Mouse (Mus musculus) left cerebral cortex, postnatal 36 days (tissue): ENCODE results near the gene Psma4. TPM values are rescaled to one million over a fixed set of nuclear protein-coding genes. Genes with fewer than 3 reads are reported as not detected.
"Not testable (repeated sequence)": the region's sequence is repeated elsewhere in the genome, so short reads cannot be mapped to it uniquely, and the experiment has no call there.

ENCODE experiments used
- DNase-seq, 2 experiments: peaks; one replicate each; pipeline ENCODE4 v3.0.0; 2021 to 2022; ENCODE audit warnings: low spot score in 2 of 2, mixed read lengths in 1 of 2
- intact Hi-C: fragments of 180-260 bp; cut with DNase I; formaldehyde crosslinking; loops from one replicate; pipeline ENCODE4 v1.15.1; 2025
- total RNA-seq, 2 experiments: library from RNA; stranded (reverse); gene quantifications; 2 replicates each; pipeline ENCODE4 v1.2.3; 2021

Psma4 gene
- total RNA-seq, result 100 to 1,000 TPM; 115 to 118 TPM

- intact Hi-C loops, result loop anchor here (10.0 kb wide), 1 partner anchor 216 kb away; the partner anchor contains the start of gene Wdr61
- peak; percentile 88 to 91 for DNase-seq
Observed at GRCm38 (mm10) chr9:54950575-54951321, at the start of gene Psma4, which contains the start of gene AY074887. TSS of gene Psma4 (plus strand) at chr9:54950790. TSS of gene AY074887 (minus strand) at chr9:54950998.

DNA sequence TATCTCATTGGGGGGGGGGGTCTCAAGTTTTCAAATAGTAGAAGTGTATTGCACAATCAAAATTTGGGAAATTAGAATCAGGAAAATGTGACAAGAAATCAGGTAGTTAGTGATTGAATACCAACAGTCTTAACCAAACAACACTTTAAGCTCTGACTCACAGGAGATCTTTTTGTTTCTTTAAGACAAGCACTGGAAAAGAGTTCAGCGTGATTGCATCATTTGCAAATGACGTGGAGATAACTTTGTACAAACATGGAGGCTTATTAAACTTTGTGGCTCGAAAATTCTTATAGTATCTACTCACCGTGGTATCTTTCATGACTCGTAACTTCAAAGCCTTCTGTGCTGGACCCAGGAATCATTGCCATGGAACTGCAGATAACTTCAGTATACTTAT, 41.1 kb upstream of the Psma4 start:
- DNase-seq, result no peak
- intact Hi-C loops, result no loop called here

GRCm38 (mm10) chr9:54915576-54915975, 35.0 kb upstream of the Psma4 start:
- no peak for DNase-seq
- intact Hi-C loops, result no loop called here

DNA sequence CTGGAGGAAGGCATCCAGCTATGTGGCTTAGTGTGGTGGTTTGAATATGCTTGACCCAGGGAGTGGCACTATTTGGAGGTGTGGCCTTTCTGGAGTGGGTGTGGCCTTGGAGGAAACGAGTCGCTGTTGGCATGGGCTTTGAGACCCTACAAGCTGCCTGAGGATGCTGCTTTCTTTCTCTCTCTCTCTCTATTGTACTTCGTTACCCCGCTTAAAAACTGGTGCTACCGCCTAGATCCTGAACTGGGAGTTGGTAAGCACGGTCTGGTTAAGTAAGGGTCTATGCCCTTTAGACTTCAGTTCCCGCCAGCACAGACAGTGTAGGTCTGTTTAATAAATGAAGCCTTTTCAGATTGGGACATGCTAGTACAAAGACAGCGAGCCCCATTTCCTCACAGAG, 34.2 kb upstream of the Psma4 start:
- intact Hi-C loops, result loop anchor here (2.0 kb wide), 1 partner anchor 36 kb away; no protein-coding TSS in a partner anchor
- no peak for DNase-seq

- peak; percentile 80 for DNase-seq
- intact Hi-C loops, result loop anchor here (2.0 kb wide), 1 partner anchor 36 kb away; no protein-coding TSS in a partner anchor
Observed at GRCm38 (mm10) chr9:54917010-54917677, 33.4 kb upstream of the Psma4 start, which contains the start of gene Hykk. TSS of gene Hykk (plus strand) at chr9:54917283.

DNA sequence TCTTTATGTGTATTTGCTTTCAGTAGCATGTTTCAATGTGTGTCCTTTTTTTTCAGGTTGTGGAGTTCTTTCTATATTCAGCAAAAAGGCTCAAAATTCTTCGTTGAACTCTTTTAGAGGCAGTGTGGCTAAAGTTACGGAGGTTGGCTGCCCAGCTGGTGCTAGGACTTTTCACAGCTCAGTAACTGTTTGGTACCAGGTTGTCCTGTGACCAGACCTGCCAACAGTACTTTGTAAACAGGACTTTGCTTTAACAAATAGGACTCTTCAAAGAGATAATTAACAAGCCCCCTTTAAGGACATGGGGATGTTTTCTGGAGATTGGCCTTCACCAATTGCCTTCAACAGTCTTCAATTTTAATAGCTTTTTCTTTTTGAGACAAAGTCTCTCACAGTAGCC, 32.4 kb upstream of the Psma4 start:
- intact Hi-C loops, result no loop called here
- no peak for DNase-seq

DNA sequence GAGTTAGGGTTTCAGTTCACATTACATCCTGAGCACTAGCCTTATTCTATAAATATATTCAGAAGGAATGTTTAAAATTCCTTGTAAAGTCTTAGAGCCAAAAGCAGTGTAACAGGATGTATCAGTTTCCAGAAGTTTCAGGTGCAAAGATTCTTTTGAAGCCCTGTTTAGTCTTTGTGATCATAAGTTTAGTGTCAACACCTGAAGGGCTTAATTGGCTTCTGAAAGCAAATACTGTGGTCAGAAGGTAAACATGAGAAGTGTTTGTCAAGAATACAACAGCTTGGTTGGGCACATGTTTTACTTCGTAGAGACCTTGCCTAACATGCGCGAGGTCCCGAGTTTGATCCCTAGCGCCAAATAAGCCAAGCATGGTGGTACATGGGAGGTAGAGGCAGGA, 31.8 kb upstream of the Psma4 start:
- no peak for DNase-seq
- intact Hi-C loops, result no loop called here

GRCm38 (mm10) chr9:54919946-54920345, 30.6 kb upstream of the Psma4 start:
- intact Hi-C loops, result no loop called here
- DNase-seq, result no peak

GRCm38 (mm10) chr9:54930741-54931140, 19.8 kb upstream of the Psma4 start:
- intact Hi-C loops, result no loop called here
- DNase-seq, result no peak

- no peak for DNase-seq
Observed at GRCm38 (mm10) chr9:54931765-54932164, 18.8 kb upstream of the Psma4 start.

GRCm38 (mm10) chr9:54932379-54932778, 18.2 kb upstream of the Psma4 start:
- DNase-seq, result no peak
- intact Hi-C loops, result no loop called here

More at GRCm38 (mm10) chr9:54931765-54932164, 18.8 kb upstream of the Psma4 start:
- intact Hi-C loops, result no loop called here

GRCm38 (mm10) chr9:54942071-54942470, 8.5 kb upstream of the Psma4 start:
- DNase-seq, result no peak
- intact Hi-C loops, result no loop called here

GRCm38 (mm10) chr9:54944467-54944866, 6.1 kb upstream of the Psma4 start:
- DNase-seq, result no peak
- intact Hi-C loops, result no loop called here

- intact Hi-C loops, result no loop called here
- DNase-seq, result no peak
Observed at GRCm38 (mm10) chr9:54946256-54946655, 4.3 kb upstream of the Psma4 start.

DNA sequence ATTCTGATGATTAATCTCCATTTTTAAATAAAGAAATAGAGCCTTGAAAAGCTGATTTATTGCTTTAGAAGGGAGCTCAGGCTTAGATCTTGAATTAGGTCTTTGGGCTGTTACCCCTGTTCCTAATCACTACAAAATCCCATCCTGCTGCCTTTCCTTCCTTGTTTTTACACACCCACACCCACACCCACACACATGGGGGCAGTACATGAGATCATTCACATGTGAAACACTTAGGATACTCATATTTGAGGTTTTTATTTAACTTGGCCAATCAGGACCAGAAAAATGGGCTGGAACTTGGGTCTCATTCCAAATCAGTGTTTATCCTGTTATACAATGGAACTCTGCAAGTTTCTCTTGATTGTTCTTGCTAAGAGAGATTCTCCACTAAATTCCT, 1.1 kb upstream of the Psma4 start:
- DNase-seq, result no peak
- intact Hi-C loops, result no loop called here

- DNase-seq, result not testable (repeated sequence)
- intact Hi-C loops, result loop anchor here (10.0 kb wide), 1 partner anchor 215 kb away; the partner anchor contains the start of gene Wdr61
Observed at GRCm38 (mm10) chr9:54950162-54950561, 428 bp upstream of the Psma4 start.

DNA sequence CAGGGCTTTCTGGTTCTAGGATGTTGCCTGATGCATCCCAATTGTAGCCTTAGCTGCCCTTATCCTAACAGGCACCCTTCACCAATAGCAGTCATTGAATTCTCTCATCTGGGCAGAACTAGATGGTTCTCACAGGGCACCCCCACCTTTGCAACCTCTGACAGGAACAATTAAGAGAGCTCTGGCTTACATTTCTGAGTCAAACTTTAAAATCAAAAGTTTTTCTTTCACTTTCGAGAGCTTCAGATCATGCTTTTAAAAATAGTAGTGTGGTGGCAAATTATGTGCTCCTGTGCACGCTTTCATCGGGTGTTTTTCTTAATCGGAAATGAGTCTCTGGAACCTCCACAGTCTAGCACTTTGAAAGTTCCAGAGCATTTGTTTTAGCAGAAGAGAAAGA, 10.5 kb downstream of the Psma4 start:
- intact Hi-C loops, result no loop called here
- no peak for DNase-seq

- intact Hi-C loops, result no loop called here
- no peak for DNase-seq
Observed at GRCm38 (mm10) chr9:54963669-54964068, 13.1 kb downstream of the Psma4 start.

GRCm38 (mm10) chr9:54969972-54970637, 19.5 kb downstream of the Psma4 start:
- intact Hi-C loops, result no loop called here
- no peak for DNase-seq

GRCm38 (mm10) chr9:54980674-54981073, 30.1 kb downstream of the Psma4 start, which contains the start of gene Chrna5:
TSS of gene Chrna5 (plus strand) at chr9:54980880.
- DNase-seq, result no peak
- intact Hi-C loops, result no loop called here
